Mouse (Mus musculus) embryonic facial prominence, embryonic 11.5 days (tissue): ENCODE results near the gene Pnmal2. TPM values are rescaled to one million over a fixed set of nuclear protein-coding genes. Genes with fewer than 3 reads are reported as not detected.

ENCODE experiments used
- ATAC-seq: fragments of 200-750 bp; cut with Nextera tagmentation; replicated peaks from 2 replicates; pipeline ENCODE4 v1.8.0; 2017; ENCODE audit warnings: low read depth; ENCODE audit not compliant: insufficient number of reproducible peaks, low FRiP score, low TSS enrichment
- DNase-seq: peaks from one replicate; pipeline ENCODE4 v3.0.0-alpha.2; 2015; ENCODE audit warnings: low spot score
- H3K27ac ChIP-seq: fragments of 300-500 bp; sonication (generic); replicated peaks from 2 replicates; pipeline ENCODE4 v1.5.1; 2014; ENCODE audit warnings: mild to moderate bottlenecking, low read depth, low read length, control low read depth
- H3K27me3 ChIP-seq: fragments of 300-500 bp; sonication (generic); 2 replicates; pipeline ENCODE4 v1.6.1; 2014; ENCODE audit warnings: mild to moderate bottlenecking, low read length, moderate library complexity, mixed read lengths; ENCODE audit not compliant: control insufficient read depth, insufficient read depth
- H3K36me3 ChIP-seq: fragments of 300-500 bp; sonication (generic); replicated peaks from 2 replicates; pipeline ENCODE4 v1.6.1; 2014; ENCODE audit warnings: low read depth, mild to moderate bottlenecking, low read length, moderate library complexity, mixed read lengths; ENCODE audit not compliant: control insufficient read depth, insufficient read depth
- H3K4me1 ChIP-seq: fragments of 300-500 bp; sonication (generic); 2 replicates; pipeline ENCODE4 v1.6.1; 2014; ENCODE audit warnings: low read length, mixed read lengths; ENCODE audit not compliant: control insufficient read depth, insufficient read depth
- H3K4me2 ChIP-seq: fragments of 300-500 bp; sonication (generic); 2 replicates; pipeline ENCODE4 v1.6.1; 2014; ENCODE audit warnings: low read depth, mild to moderate bottlenecking, control low read depth, low read length, moderate library complexity
- H3K4me3 ChIP-seq: fragments of 300-500 bp; sonication (generic); 2 replicates; pipeline ENCODE4 v1.5.1; 2014; ENCODE audit warnings: low read depth, low read length, control low read depth
- H3K9ac ChIP-seq: fragments of 300-500 bp; sonication (generic); replicated peaks from 2 replicates; pipeline ENCODE4 v1.6.1; 2014; ENCODE audit warnings: mild to moderate bottlenecking, control low read depth, low read length
- H3K9me3 ChIP-seq: fragments of 300-500 bp; sonication (generic); replicated peaks from 2 replicates; pipeline ENCODE4 v1.6.1; 2016; ENCODE audit warnings: mild to moderate bottlenecking, low read length, inconsistent platforms, mixed read lengths; ENCODE audit not compliant: control insufficient read depth
- WGBS: fragments of 180-500 bp; shearing (Covaris S2); extraction: QIAGEN DNeasy Blood & Tissue Kit; methylation state at CpG from one replicate; pipeline ENCODE4 v1.1.7; 2014; 5-methylcytosine and 5-hydroxymethylcytosine counted together
- polyA plus RNA-seq: library from polyadenylated mRNA; unstranded; fragments of >200 nt; fragmentation: Nextera tagmentation; extraction: Ambion mirVana; gene quantifications from 2 replicates; pipeline ENCODE4 v1.2.1, GENCODE M21; 2014

The Pnmal2 gene
- polyA plus RNA-seq, 1 experiment from 2014 or later = 4.2 TPM

DNA sequence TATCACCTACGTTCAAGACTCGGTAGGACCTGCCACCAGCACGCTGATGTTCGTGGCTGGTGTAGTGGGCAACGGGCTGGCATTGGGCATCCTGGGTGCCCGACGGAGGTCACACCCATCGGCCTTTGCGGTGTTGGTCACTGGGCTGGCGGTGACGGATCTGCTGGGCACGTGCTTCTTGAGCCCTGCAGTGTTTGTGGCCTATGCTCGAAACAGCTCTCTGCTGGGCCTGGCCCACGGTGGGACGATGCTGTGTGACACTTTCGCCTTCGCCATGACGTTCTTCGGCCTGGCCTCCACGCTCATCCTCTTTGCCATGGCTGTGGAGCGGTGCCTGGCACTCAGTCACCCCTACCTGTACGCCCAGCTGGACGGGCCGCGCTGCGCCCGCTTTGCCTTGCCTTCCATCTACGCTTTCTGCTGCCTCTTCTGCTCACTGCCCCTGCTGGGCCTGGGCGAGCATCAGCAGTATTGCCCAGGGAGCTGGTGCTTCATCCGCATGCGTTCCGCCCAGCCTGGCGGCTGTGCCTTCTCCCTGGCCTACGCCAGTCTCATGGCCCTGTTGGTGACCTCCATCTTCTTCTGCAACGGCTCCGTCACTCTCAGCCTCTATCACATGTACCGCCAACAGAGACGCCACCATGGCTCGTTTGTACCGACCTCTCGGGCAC is 37.5 kb upstream of the Pnmal2 start:
- Histone ChIP-seq H3K27me3 (no peaks in the 10 kb centered on the region), H3K27ac (no peak overlapping the region), H3K9ac (no peak overlapping the region), H3K4me2 (no peak overlapping the region; the same call in 1 of the 2 replicates), H3K9me3 (no peaks in the 10 kb centered on the region), H3K4me1 (peaks cover 3% of the 10 kb centered on the region; the same call in 1 of the 2 replicates), H3K36me3 (no peaks in the 10 kb centered on the region), H3K4me3 (no peak overlapping the region)
- 92% methylated on average over 41 of the region's 41 CpGs for WGBS
- DNase-seq (no peak), ATAC-seq (no peak)

DNA sequence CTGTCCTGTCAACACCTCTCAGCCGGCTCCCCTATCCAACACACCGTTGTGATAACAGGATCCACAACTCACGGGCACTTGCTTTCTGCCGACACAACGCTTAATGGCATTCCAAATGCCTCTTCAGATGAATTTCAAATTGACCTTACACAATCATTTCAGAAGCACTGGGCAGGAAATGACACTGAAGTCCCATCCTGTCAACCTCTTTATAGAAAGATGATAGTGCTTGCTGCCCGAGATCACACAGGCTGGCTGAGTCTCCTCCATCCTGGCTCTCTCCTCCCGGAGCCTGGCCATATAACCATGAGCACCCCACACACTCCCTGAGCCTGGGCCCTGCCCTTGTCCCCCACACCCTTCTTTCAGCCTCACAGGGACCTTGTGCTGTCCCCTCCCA is 36.6 kb upstream of the Pnmal2 start:
- H3K36me3 ChIP-seq = no peaks in the 10 kb centered on the region
- no peak overlapping the region for H3K4me3 ChIP-seq
- 82% methylated on average over 7 of the region's 7 CpGs for WGBS
- peaks cover 3% of the 10 kb centered on the region; the same call in 1 of the 2 replicates for H3K4me1 ChIP-seq
- no peaks in the 10 kb centered on the region for H3K9me3 ChIP-seq
- no peak overlapping the region for H3K9ac ChIP-seq
- H3K27ac ChIP-seq = no peak overlapping the region
- H3K4me2 ChIP-seq = no peak overlapping the region
- H3K27me3 ChIP-seq = no peaks in the 10 kb centered on the region
- DNase-seq = no peak
- ATAC-seq = no peak

DNA sequence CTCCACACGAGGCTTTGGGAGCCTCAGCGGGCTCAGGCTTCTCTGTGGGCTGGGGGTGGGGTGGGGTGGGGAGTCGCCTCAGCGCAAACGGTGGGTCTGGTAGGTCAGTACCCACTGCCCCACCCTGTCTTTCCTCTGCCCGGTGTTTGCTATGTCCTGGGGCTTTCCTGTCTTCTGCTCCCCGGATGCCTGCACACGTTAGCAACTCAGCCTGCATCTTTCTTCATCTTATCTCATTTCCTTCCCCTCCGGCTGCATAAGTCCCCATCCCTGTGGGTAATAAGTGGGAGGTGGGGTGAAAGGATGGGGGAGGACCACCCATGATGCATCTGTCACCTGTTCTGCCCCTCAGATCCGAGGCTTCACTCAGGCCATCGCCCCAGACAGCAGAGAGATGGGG is 36.1 kb upstream of the Pnmal2 start:
- Histone ChIP-seq H3K27me3 (no peaks in the 10 kb centered on the region), H3K36me3 (no peaks in the 10 kb centered on the region), H3K4me2 (no peak overlapping the region), H3K9me3 (no peaks in the 10 kb centered on the region), H3K9ac (no peak overlapping the region), H3K27ac (no peak overlapping the region), H3K4me3 (no peak overlapping the region), H3K4me1 (peaks cover 3% of the 10 kb centered on the region; the same call in 1 of the 2 replicates)
- DNase-seq (no peak), ATAC-seq (no peak)
- WGBS = 42% methylated on average over 11 of the region's 11 CpGs

DNA sequence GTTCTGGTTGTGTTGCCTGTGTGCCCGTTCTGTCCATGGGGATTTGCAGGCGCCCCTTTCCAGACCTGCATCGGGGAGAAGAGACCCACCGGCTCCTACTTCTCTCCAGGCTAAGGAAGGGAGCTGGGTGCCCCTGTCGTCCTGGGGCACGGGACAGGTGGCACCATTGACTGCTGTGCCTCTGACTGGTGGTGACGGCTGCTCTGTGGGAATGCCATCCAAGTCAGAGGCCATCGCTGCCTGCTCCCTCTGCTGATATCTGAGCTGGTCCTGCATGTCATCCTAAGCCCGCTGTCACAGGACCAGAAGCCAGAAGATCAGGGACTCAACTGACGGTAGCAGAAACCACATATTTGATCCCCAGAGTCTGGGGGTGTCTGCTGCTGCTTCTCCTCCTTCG is 35.6 kb upstream of the Pnmal2 start:
- H3K27me3 ChIP-seq = no peaks in the 10 kb centered on the region
- H3K9ac ChIP-seq = no peak overlapping the region
- H3K4me1 ChIP-seq = peaks cover 3% of the 10 kb centered on the region; the same call in 1 of the 2 replicates
- no peak overlapping the region for H3K27ac ChIP-seq
- no peak overlapping the region for H3K4me2 ChIP-seq
- DNase-seq (no peak), ATAC-seq (no peak)
- no peaks in the 10 kb centered on the region for H3K9me3 ChIP-seq
- H3K36me3 ChIP-seq = no peaks in the 10 kb centered on the region
- no peak overlapping the region for H3K4me3 ChIP-seq
- 61% methylated on average over 11 of the region's 11 CpGs for WGBS

DNA sequence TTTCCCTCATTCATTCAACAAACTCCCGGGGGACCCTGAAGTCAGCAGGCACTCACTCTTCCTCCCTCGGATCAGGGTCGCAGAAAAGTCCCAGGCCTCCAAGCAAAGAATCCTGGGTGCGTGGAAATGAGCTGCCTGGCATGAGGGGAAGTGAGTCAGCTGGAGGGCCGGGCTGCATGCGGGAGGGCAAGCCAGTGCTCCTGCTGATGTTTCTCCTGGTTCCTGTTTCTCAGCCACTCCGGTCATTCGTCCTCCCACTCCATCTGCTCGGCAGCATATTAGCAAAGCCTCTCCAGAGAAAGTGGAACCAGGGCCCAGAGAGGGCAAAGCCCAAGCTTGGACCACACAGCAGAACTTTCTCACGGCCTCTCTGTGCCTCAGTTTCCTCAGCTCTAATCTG is 34.6 kb upstream of the Pnmal2 start:
- Histone ChIP-seq H3K4me2 (no peak overlapping the region), H3K36me3 (peaks cover 6% of the 10 kb centered on the region), H3K27me3 (no peaks in the 10 kb centered on the region), H3K4me3 (no peak overlapping the region), H3K9me3 (no peaks in the 10 kb centered on the region), H3K27ac (no peak overlapping the region), H3K9ac (no peak overlapping the region), H3K4me1 (peaks cover 3% of the 10 kb centered on the region; the same call in 1 of the 2 replicates)
- 49% methylated on average over 10 of the region's 10 CpGs for WGBS
- no peak for ATAC-seq
- DNase-seq = no peak

DNA sequence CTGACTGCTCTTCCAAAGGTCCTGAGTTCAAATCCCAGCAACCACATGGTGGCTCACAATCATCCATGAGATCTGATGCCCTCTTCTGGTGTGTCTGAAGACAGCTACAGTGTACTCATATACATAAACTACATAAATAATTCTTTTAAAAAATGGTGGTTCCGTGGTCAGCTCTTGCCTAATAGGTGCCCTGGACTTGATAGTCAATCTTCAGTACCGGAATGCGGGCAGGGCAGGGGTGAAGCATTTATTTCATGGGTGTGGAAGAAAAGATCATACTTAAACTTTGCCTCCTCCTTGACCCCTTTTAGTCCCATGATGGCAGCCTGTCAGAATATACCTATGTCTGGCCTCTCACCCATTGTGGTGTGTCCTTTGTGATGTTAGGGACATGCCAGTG is 32.6 kb upstream of the Pnmal2 start:
- no peak overlapping the region for H3K27ac ChIP-seq
- no peak overlapping the region for H3K9ac ChIP-seq
- peaks cover 10% of the 10 kb centered on the region for H3K36me3 ChIP-seq
- DNase-seq (no peak), ATAC-seq (no peak)
- no peaks in the 10 kb centered on the region; the same call in 1 of the 2 replicates for H3K4me1 ChIP-seq
- no peaks in the 10 kb centered on the region for H3K27me3 ChIP-seq
- H3K4me3 ChIP-seq = no peak overlapping the region
- H3K9me3 ChIP-seq = no peaks in the 10 kb centered on the region
- WGBS = 89% methylated on average over 3 of the region's 3 CpGs
- H3K4me2 ChIP-seq = no peak overlapping the region

DNA sequence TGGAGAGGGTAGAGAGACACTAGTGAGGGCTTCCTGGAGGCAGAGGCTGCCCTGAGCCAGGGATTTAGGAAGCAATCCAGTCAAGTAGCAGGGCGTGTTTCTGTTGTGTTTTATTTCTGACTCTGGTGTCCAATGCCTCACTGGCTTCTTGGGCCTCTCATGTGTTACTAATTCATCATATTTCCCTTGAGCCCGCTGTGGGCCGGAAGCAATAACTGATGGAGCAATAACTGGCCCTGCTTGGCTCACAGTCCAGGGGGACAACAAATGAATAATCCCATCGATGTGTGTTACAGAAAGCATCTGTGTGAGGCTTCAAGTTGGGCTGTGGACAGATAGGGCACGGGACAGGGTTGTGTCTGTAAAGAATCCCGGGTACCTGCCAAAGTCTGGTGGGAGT is 32.1 kb upstream of the Pnmal2 start:
- no peaks in the 10 kb centered on the region for H3K9me3 ChIP-seq
- no peaks in the 10 kb centered on the region; the same call in 1 of the 2 replicates for H3K4me1 ChIP-seq
- H3K27ac ChIP-seq = no peak overlapping the region
- no peaks in the 10 kb centered on the region for H3K27me3 ChIP-seq
- no peak overlapping the region for H3K4me3 ChIP-seq
- DNase-seq (no peak), ATAC-seq (no peak)
- no peak overlapping the region for H3K4me2 ChIP-seq
- H3K9ac ChIP-seq = no peak overlapping the region
- WGBS = 68% methylated on average over 6 of the region's 6 CpGs
- H3K36me3 ChIP-seq = peaks cover 13% of the 10 kb centered on the region

DNA sequence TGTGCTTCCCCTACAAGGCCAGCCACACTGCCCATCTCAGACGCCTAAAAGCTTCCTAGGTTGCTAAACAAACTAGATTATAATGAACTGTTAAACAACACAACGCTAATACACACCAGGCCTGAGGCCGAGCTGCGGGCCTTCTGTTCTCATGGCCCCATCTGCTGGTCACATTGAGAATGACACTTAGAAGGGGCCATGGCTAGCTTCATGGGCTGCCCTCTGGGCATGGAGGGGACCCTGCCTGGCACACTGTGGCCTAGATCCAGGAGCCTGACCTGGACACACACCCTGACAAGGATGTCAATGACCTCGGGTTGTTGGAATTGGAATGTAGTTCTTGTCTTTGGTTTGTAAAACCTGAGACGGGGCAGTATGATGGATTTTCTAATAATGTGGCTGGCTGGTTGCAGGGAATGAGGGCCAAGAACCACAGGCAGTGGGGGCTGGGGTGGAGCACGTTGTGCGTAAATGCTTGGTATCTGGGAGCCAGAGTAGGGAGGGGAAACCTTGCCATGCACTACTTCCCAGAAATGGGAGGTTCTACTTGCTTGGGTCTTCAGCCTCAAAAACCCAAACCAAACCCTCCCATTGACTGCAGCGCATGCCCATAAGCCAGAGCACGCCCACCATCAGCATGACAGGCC is 30.6 kb upstream of the Pnmal2 start:
- ATAC-seq = peak; percentile 56; the same call in 1 of the 2 replicates

More for the DNA sequence above, 30.6 kb upstream of the Pnmal2 start:
- Histone ChIP-seq H3K9me3 (no peaks in the 10 kb centered on the region), H3K4me2 (no peak overlapping the region), H3K4me1 (no peaks in the 10 kb centered on the region; the same call in 1 of the 2 replicates), H3K27ac (no peak overlapping the region), H3K9ac (no peak overlapping the region; the same call in 1 of the 2 replicates), H3K27me3 (no peaks in the 10 kb centered on the region), H3K4me3 (no peak overlapping the region), H3K36me3 (peaks cover 15% of the 10 kb centered on the region)
- DNase-seq = peak; percentile 85
- 35% methylated on average over 10 of the region's 10 CpGs for WGBS
